Mouse (Mus musculus): Measurements from ENCODE around the gene Ldha. TPM values are rescaled to one million over a fixed set of nuclear protein-coding genes. Genes with fewer than 3 reads are reported as not detected.
A peak's percentile ranks its signal among the peaks of the same experiment; 100 is the strongest.

Ldha gene
- polyA plus RNA-seq, 1 experiment = 660 TPM

- no peak overlapping the region for H3K27ac ChIP-seq (ENCODE audit: control insufficient read depth, insufficient read depth, low read length)
- no peak overlapping the region for H3K4me3 ChIP-seq (ENCODE audit: control insufficient read depth, insufficient read depth, low read length)
- no peaks in the 10 kb centered on the region for H3K27me3 ChIP-seq (ENCODE audit: control insufficient read depth, insufficient read depth, low read length)
- no peak for TF ChIP-seq POLR2A (IDR thresholded peaks at IDR 0.05; ENCODE audit: control insufficient read depth, extremely low read depth, insufficient read depth, low read length, poor library complexity)
- no peak for TF ChIP-seq CTCF (IDR thresholded peaks at IDR 0.05; ENCODE audit: borderline replicate concordance, control insufficient read depth, extremely low read depth, insufficient read depth, low read length, poor library complexity)
- no peaks in the 10 kb centered on the region for H3K36me3 ChIP-seq (ENCODE audit: control insufficient read depth, insufficient read depth, low read length)
- no peak for DNase-seq
- WGBS = 89% methylated on average over 5 of the region's 5 CpGs
- peaks cover 48% of the 10 kb centered on the region for H3K4me1 ChIP-seq (replicated peaks; ENCODE audit: control insufficient read depth, insufficient read depth, low read length)
Observed at GRCm38 (mm10) chr7:46837073-46837472, 4.2 kb upstream of the Ldha start.

GRCm38 (mm10) chr7:46838104-46838671 is 3.1 kb upstream of the Ldha start:
- H3K4me3 ChIP-seq (ENCODE audit: control insufficient read depth, insufficient read depth, low read length) = no peak overlapping the region
- TF ChIP-seq POLR2A (IDR thresholded peaks at IDR 0.05; ENCODE audit: control insufficient read depth, extremely low read depth, insufficient read depth, low read length, poor library complexity) = no peak; the same call in 1 of the 2 replicates
- TF ChIP-seq CTCF (IDR thresholded peaks at IDR 0.05; ENCODE audit: borderline replicate concordance, control insufficient read depth, extremely low read depth, insufficient read depth, low read length, poor library complexity) = no peak
- H3K4me1 ChIP-seq (replicated peaks; ENCODE audit: control insufficient read depth, insufficient read depth, low read length) = peaks cover 38% of the 10 kb centered on the region
- no peaks in the 10 kb centered on the region for H3K36me3 ChIP-seq (ENCODE audit: control insufficient read depth, insufficient read depth, low read length)
- H3K27me3 ChIP-seq (ENCODE audit: control insufficient read depth, insufficient read depth, low read length) = no peaks in the 10 kb centered on the region
- H3K27ac ChIP-seq (ENCODE audit: control insufficient read depth, insufficient read depth, low read length) = peak overlapping the region; percentile 80
- peak; percentile 34 for DNase-seq
- 7% methylated on average over 9 of the region's 9 CpGs for WGBS

- Histone ChIP-seq H3K4me3 (ENCODE audit: control insufficient read depth, insufficient read depth, low read length) (0 out of 2 replicates have a peak overlapping the region, but pooled peaks have one; percentile 10), H3K27ac (ENCODE audit: control insufficient read depth, insufficient read depth, low read length) (peak overlapping the region; percentile 66), H3K36me3 (ENCODE audit: control insufficient read depth, insufficient read depth, low read length) (no peaks in the 10 kb centered on the region), H3K4me1 (replicated peaks; ENCODE audit: control insufficient read depth, insufficient read depth, low read length) (peaks cover 33% of the 10 kb centered on the region), H3K27me3 (ENCODE audit: control insufficient read depth, insufficient read depth, low read length) (no peaks in the 10 kb centered on the region)
- TF ChIP-seq CTCF (IDR thresholded peaks at IDR 0.05; ENCODE audit: borderline replicate concordance, control insufficient read depth, extremely low read depth, insufficient read depth, low read length, poor library complexity) = no peak
- TF ChIP-seq POLR2A (IDR thresholded peaks at IDR 0.05; ENCODE audit: control insufficient read depth, extremely low read depth, insufficient read depth, low read length, poor library complexity) = no peak; the same call in 1 of the 2 replicates
- 7% methylated on average over 8 of the region's 8 CpGs for WGBS
- peak; percentile 60 for DNase-seq
Observed at GRCm38 (mm10) chr7:46838891-46839302, 2.4 kb upstream of the Ldha start.

GRCm38 (mm10) chr7:46839446-46839845 is 1.8 kb upstream of the Ldha start:
- H3K4me1 ChIP-seq (replicated peaks; ENCODE audit: control insufficient read depth, insufficient read depth, low read length) = peaks cover 31% of the 10 kb centered on the region
- 69% methylated on average over 7 of the region's 7 CpGs for WGBS
- H3K27me3 ChIP-seq (ENCODE audit: control insufficient read depth, insufficient read depth, low read length) = no peaks in the 10 kb centered on the region
- H3K27ac ChIP-seq (ENCODE audit: control insufficient read depth, insufficient read depth, low read length) = no peak overlapping the region
- H3K36me3 ChIP-seq (ENCODE audit: control insufficient read depth, insufficient read depth, low read length) = no peaks in the 10 kb centered on the region
- TF ChIP-seq POLR2A (IDR thresholded peaks at IDR 0.05; ENCODE audit: control insufficient read depth, extremely low read depth, insufficient read depth, low read length, poor library complexity) (no peak), CTCF (IDR thresholded peaks at IDR 0.05; ENCODE audit: borderline replicate concordance, control insufficient read depth, extremely low read depth, insufficient read depth, low read length, poor library complexity) (no peak)
- no peak for DNase-seq
- no peak overlapping the region for H3K4me3 ChIP-seq (ENCODE audit: control insufficient read depth, insufficient read depth, low read length)

- Histone ChIP-seq H3K27ac (ENCODE audit: control insufficient read depth, insufficient read depth, low read length) (no peak overlapping the region), H3K36me3 (ENCODE audit: control insufficient read depth, insufficient read depth, low read length) (no peaks in the 10 kb centered on the region), H3K27me3 (ENCODE audit: control insufficient read depth, insufficient read depth, low read length) (no peaks in the 10 kb centered on the region), H3K4me3 (ENCODE audit: control insufficient read depth, insufficient read depth, low read length) (no peak overlapping the region), H3K4me1 (replicated peaks; ENCODE audit: control insufficient read depth, insufficient read depth, low read length) (peaks cover 31% of the 10 kb centered on the region)
- no peak for DNase-seq
- WGBS = 95% methylated on average over 5 of the region's 5 CpGs
- TF ChIP-seq POLR2A (IDR thresholded peaks at IDR 0.05; ENCODE audit: control insufficient read depth, extremely low read depth, insufficient read depth, low read length, poor library complexity) (no peak), CTCF (IDR thresholded peaks at IDR 0.05; ENCODE audit: borderline replicate concordance, control insufficient read depth, extremely low read depth, insufficient read depth, low read length, poor library complexity) (no peak)
Observed at GRCm38 (mm10) chr7:46839861-46840260, 1.4 kb upstream of the Ldha start.

- 85% methylated on average over 4 of the region's 4 CpGs for WGBS
- DNase-seq = no peak
- no peak overlapping the region for H3K27ac ChIP-seq (ENCODE audit: control insufficient read depth, insufficient read depth, low read length)
- no peaks in the 10 kb centered on the region for H3K27me3 ChIP-seq (ENCODE audit: control insufficient read depth, insufficient read depth, low read length)
- no peaks in the 10 kb centered on the region for H3K36me3 ChIP-seq (ENCODE audit: control insufficient read depth, insufficient read depth, low read length)
- TF ChIP-seq CTCF (IDR thresholded peaks at IDR 0.05; ENCODE audit: borderline replicate concordance, control insufficient read depth, extremely low read depth, insufficient read depth, low read length, poor library complexity) (no peak), POLR2A (IDR thresholded peaks at IDR 0.05; ENCODE audit: control insufficient read depth, extremely low read depth, insufficient read depth, low read length, poor library complexity) (no peak)
- no peak overlapping the region for H3K4me3 ChIP-seq (ENCODE audit: control insufficient read depth, insufficient read depth, low read length)
- H3K4me1 ChIP-seq (replicated peaks; ENCODE audit: control insufficient read depth, insufficient read depth, low read length) = peaks cover 35% of the 10 kb centered on the region
Observed at GRCm38 (mm10) chr7:46840326-46840725, 949 bp upstream of the Ldha start.

GRCm38 (mm10) chr7:46842278-46842677 is 1.0 kb downstream of the Ldha start:
- no peaks in the 10 kb centered on the region for H3K36me3 ChIP-seq (ENCODE audit: control insufficient read depth, insufficient read depth, low read length)
- WGBS = 79% methylated on average over 5 of the region's 5 CpGs
- TF ChIP-seq CTCF (IDR thresholded peaks at IDR 0.05; ENCODE audit: borderline replicate concordance, control insufficient read depth, extremely low read depth, insufficient read depth, low read length, poor library complexity) (no peak), POLR2A (IDR thresholded peaks at IDR 0.05; ENCODE audit: control insufficient read depth, extremely low read depth, insufficient read depth, low read length, poor library complexity) (no peak)
- H3K27ac ChIP-seq (ENCODE audit: control insufficient read depth, insufficient read depth, low read length) = no peak overlapping the region
- peaks cover 42% of the 10 kb centered on the region for H3K4me1 ChIP-seq (replicated peaks; ENCODE audit: control insufficient read depth, insufficient read depth, low read length)
- no peak for DNase-seq
- H3K27me3 ChIP-seq (ENCODE audit: control insufficient read depth, insufficient read depth, low read length) = no peaks in the 10 kb centered on the region
- H3K4me3 ChIP-seq (ENCODE audit: control insufficient read depth, insufficient read depth, low read length) = no peak overlapping the region
